Mouse (Mus musculus): ENCODE measurements around the gene Polr3h. TPM values are rescaled to one million over a fixed set of nuclear protein-coding genes. Genes with fewer than 3 reads are reported as not detected.

The Polr3h gene
- polyA plus RNA-seq, 1 experiment: 247 TPM

Other genes with a start within 250 kb of the Polr3h start
- gene Chadl, start 229.0 kb downstream of the Polr3h start, polyA plus RNA-seq (2012; fragmentation: generic; extraction: Trizol): 1.3 TPM
- 45.9 TPM for gene Zc3h7b, start 181.2 kb downstream of the Polr3h start, polyA plus RNA-seq (2012; fragmentation: generic; extraction: Trizol)
- 96.6 TPM for gene Rangap1, start 180.7 kb downstream of the Polr3h start, polyA plus RNA-seq (2012; fragmentation: generic; extraction: Trizol)
- 58.4 TPM for gene Tef, start 123.8 kb downstream of the Polr3h start, polyA plus RNA-seq (2012; fragmentation: generic; extraction: Trizol)
- 37.9 TPM for gene Tob2, start 67.4 kb downstream of the Polr3h start, polyA plus RNA-seq (2012; fragmentation: generic; extraction: Trizol)
- 95.3 TPM for gene Phf5a, start 54.3 kb downstream of the Polr3h start, polyA plus RNA-seq (2012; fragmentation: generic; extraction: Trizol)
- gene Aco2, start 53.9 kb downstream of the Polr3h start, polyA plus RNA-seq (2012; fragmentation: generic; extraction: Trizol): 666 TPM
- 38.3 TPM for gene Csdc2, start 10.5 kb upstream of the Polr3h start, polyA plus RNA-seq (2012; fragmentation: generic; extraction: Trizol)
- 104 TPM for gene Pmm1, start 34.7 kb upstream of the Polr3h start, polyA plus RNA-seq (2012; fragmentation: generic; extraction: Trizol)
- gene 1700029P11Rik, start 54.3 kb upstream of the Polr3h start, polyA plus RNA-seq (2012; fragmentation: generic; extraction: Trizol): not detected
- gene Xrcc6, start 61.6 kb upstream of the Polr3h start, polyA plus RNA-seq (2012; fragmentation: generic; extraction: Trizol): 46.3 TPM
- 47.6 TPM for gene Desi1, start 107.6 kb upstream of the Polr3h start, polyA plus RNA-seq (2012; fragmentation: generic; extraction: Trizol)
- 129 TPM for gene Snu13, start 121.4 kb upstream of the Polr3h start, polyA plus RNA-seq (2012; fragmentation: generic; extraction: Trizol)
- gene 4930407I10Rik, start 132.9 kb upstream of the Polr3h start, polyA plus RNA-seq (2012; fragmentation: generic; extraction: Trizol): not detected
- gene Mei1, start 143.8 kb upstream of the Polr3h start, polyA plus RNA-seq (2012; fragmentation: generic; extraction: Trizol): 0.01 TPM
- 82.1 TPM for gene Ccdc134, start 201.7 kb upstream of the Polr3h start, polyA plus RNA-seq (2012; fragmentation: generic; extraction: Trizol)
- 285 TPM for gene Srebf2, start 220.9 kb upstream of the Polr3h start, polyA plus RNA-seq (2012; fragmentation: generic; extraction: Trizol)

Data from myocyte (in vitro differentiated cells).